ENCODE assay signal across 8 mouse cellular contexts in the genomic region with DNA sequence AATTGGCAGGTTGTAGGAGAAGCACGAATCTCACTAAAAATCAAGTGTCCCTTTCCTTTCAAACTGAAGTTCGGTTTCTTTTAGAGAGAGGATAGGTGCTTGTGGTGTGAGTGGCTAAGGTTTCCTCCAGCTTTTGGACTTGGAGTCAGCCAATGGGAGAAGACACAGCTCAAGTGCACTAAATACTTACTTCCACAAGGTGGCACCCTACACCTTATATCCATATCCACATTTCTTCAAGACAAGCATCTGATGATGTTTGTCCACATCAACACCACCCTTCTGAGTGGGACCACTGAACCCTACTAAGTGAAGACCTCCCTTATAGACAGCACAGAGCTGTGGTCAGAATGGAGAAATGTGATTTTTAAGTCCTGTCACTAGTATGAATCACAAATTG. TPM values are rescaled to one million over a fixed set of nuclear protein-coding genes. Genes with fewer than 3 reads are reported as not detected.
DNase-seq lines count a peak whose midpoint lies in the region; TF ChIP-seq lines count a peak whose summit lies in the region.

No protein-coding gene starts in this region.

- peak; percentile 66 for TF ChIP-seq CTCF in left cerebral cortex, adult 2 months (IDR thresholded peaks at IDR 0.05)

- H3K27ac ChIP-seq in left cerebral cortex, adult 2 months, result no peak overlapping the region
- H3K27ac ChIP-seq in limb, embryonic 10.5 days, result no peak overlapping the region

- H3K27me3 ChIP-seq in limb, embryonic 10.5 days (ENCODE audit: low read depth, poor library complexity, severe bottlenecking), result no peaks in the 10 kb centered on the region

- no peaks in the 10 kb centered on the region; the same call in 1 of the 2 replicates for H3K9me3 ChIP-seq in limb, embryonic 10.5 days (replicated peaks)

- peaks cover 55% of the 10 kb centered on the region for H3K36me3 ChIP-seq in limb, embryonic 10.5 days

- no peaks in the 10 kb centered on the region for H3K4me1 ChIP-seq in limb, embryonic 10.5 days

- WGBS in limb, embryonic 10.5 days, result 80% methylated on average over 2 of the region's 2 CpGs

- intact Hi-C loops in left cerebral cortex, adult 2 months (cut with DNase I), result no loop called here

- DNase-seq in gastrocnemius, adult 18-20 months (ENCODE audit: low spot score), result peak; percentile 18
- DNase-seq in gastrocnemius, postnatal 4 days (ENCODE audit: low spot score in 2 of 2), result no peak
- DNase-seq in spleen, postnatal 10 days (ENCODE audit: low spot score in 2 of 2), result peak; percentile 11 to 26
- DNase-seq in spleen, postnatal 4 days (ENCODE audit: low spot score in 2 of 2), result no peak
- DNase-seq in c-Kit-positive CD71-negative TER-119-negative erythroid progenitor cells, embryonic 14.5 days (ENCODE audit: low read depth), result peak; percentile 12
- peak in 1 of 2 experiments; percentile 13 for DNase-seq in left cerebral cortex, adult 2 months (ENCODE audit: extremely low spot score in 1 of 2, low spot score in 2 of 2)
- DNase-seq in thymus, postnatal 25 days, result peak; percentile 11
- no peak for DNase-seq in limb, embryonic 10.5 days (ENCODE audit: low spot score)

- no peak overlapping the region for H3K4me3 ChIP-seq in left cerebral cortex, adult 2 months
- H3K4me3 ChIP-seq in limb, embryonic 10.5 days, result no peak overlapping the region

RNA-seq across cellular contexts. Expression of a gene that starts 40.6 kb away (rescaled TPM):
- total RNA-seq in gastrocnemius, adult 18-20 months (2021), result 1 to 10 TPM; 1.6 to 2.0 TPM
- total RNA-seq in gastrocnemius, postnatal 4 days (2021), result 1 to 10 TPM; 6.9 to 9.7 TPM
- total RNA-seq in left cerebral cortex, adult 2 months (2021), result 1 to 10 TPM; 7.0 to 8.3 TPM
- 35.8 and 36.8 TPM in 2 replicates for polyA plus RNA-seq in limb, embryonic 10.5 days (2016; fragmentation: Nextera tagmentation; extraction: Ambion mirVana)

RNA-seq across cellular contexts. Expression of a gene that starts 44.6 kb away (rescaled TPM):
- total RNA-seq in gastrocnemius, adult 18-20 months (2021), result 1 to 10 TPM; 4.5 to 5.2 TPM
- total RNA-seq in gastrocnemius, postnatal 4 days (2021), result 10 to 100 TPM in 1 of 2 experiments, 1 to 10 TPM in 1; 9.1 to 21.0 TPM
- total RNA-seq in left cerebral cortex, adult 2 months (2021), result 10 to 100 TPM; 26.1 to 26.5 TPM
- polyA plus RNA-seq in limb, embryonic 10.5 days (2016; fragmentation: Nextera tagmentation; extraction: Ambion mirVana), result 20.0 and 23.3 TPM in 2 replicates

Comparison
In these comparisons a context has a peak if more than half of its experiments do, and no peak if none do; other contexts are left out.
1. DNase-seq: peak in gastrocnemius, adult 18-20 months (single experiment), spleen, postnatal 10 days (2 of 2), c-Kit-positive CD71-negative TER-119-negative erythroid progenitor cells, embryonic 14.5 days (single experiment) and thymus, postnatal 25 days (single experiment); none in gastrocnemius, postnatal 4 days (0 of 2), spleen, postnatal 4 days (0 of 2) and limb, embryonic 10.5 days (single experiment).